Mouse (Mus musculus): ENCODE data around the gene Kctd4.

- no peak for TF ChIP-seq TAL1 (IDR thresholded peaks at IDR 0.05; ENCODE audit: low read length)
- TF ChIP-seq GATA1 (IDR thresholded peaks at IDR 0.05; ENCODE audit: low read length): no peak
Measured at GRCm38 (mm10) chr14:75947674-75948073, 7.1 kb upstream of the Kctd4 start.

Data from erythroblast, embryonic 14.5 days (primary cell).